Mouse (Mus musculus) spleen, adult 2 months (tissue): Measurements from ENCODE around the gene Gm884.

Experiments
- CTCF ChIP-seq: fragments of 200-500 bp; IDR thresholded peaks from 2 replicates; pipeline ENCODE4 v1.5.1; 2011; ENCODE audit warnings: mild to moderate bottlenecking, inconsistent platforms; ENCODE audit not compliant: insufficient read depth, insufficient read length, insufficient replicate concordance; ENCODE audit errors: extremely low read depth
- POLR2A ChIP-seq: fragments of 200-500 bp; IDR thresholded peaks from 2 replicates; pipeline ENCODE4 v1.6.1; 2011; ENCODE audit warnings: low read depth, low read length, inconsistent platforms

DNA sequence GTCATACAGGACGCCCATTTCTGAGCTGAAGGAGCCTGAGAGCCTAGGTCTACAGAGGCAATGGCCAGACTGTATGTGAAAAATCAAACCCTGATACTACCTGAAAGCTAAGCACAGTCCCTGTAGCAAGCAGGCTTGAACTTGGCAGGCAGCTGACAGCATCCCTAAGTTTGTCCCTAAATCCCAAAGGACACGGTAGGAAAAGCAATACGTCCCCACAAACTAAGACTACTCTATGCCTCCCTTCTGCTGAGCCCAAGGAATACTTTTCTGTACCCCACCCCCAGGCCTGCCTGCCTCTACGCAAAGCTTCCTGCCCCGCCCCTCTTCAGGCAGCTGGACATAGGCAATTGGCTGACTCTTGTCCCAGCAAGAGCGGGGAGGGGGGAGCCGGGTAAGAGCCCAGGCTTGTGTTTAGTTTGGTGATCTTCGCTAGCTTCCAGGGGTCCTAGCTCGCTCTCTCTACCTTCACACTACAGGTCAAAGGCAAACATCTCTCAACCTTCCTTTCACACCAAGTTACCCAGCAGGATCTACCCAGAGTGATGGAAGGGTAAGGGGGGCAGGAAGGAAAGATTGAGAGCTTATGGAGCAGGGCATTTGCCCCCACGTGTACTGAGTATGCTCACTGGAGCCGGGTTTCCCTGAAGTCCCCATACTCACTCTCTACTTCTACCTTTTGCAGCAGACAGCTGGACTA, 27.1 kb upstream of the Gm884 start:
- TF ChIP-seq CTCF (no peak), POLR2A (no peak)
